Mouse (Mus musculus) cerebellum, postnatal 14 days (tissue): Measurements from ENCODE around the gene H2-Q1.
A peak's percentile ranks its signal among the peaks of the same experiment; 100 is the strongest.
"Not testable (repeated sequence)": the region's sequence is repeated elsewhere in the genome, so short reads cannot be mapped to it uniquely, and the experiment has no call there.

Experiments used
- DNase-seq, 2 experiments: peaks; one replicate each; pipeline ENCODE4 v3.0.0; 2021; ENCODE audit warnings: mixed read lengths in 2 of 2

Gene H2-Q1

DNA sequence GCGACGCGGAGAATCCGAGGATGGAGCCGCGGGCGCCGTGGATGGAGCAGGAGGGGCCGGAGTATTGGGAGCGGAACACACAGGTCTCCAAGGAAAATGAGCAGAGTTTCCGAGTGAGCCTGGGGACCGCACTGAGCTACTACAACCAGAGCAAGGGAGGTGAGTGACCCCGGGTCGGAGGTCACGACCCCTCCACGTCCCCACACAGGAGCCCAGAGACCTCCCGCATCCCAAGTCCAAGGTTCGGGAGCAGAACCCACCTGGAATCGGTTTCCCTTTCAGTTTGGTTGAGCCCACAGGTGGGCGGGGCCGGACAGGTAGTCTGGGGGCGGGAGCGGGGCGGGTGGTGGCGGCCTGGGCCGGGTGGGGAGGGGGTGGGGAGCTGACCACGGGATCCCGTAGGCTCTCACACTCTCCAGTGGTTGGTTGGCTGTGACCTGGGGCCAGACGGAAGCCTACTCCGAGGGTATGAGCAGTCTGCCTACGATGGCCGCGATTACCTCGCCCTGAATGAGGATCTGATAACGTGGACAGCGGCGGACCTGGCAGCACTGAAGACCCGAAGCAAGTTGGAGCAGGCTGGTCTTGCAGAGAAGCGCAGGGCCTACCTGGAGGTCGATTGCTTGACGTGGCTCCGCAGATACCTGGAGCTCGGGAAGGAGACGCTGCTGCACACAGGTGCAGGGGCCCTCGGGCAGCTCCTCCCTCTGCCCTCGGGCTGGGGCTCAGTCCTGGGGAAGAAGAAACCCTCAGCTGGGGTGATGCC is 22.7 kb downstream of the H2-Q1 start:
- DNase-seq, result peak in 1 of 2 experiments; percentile 12

DNA sequence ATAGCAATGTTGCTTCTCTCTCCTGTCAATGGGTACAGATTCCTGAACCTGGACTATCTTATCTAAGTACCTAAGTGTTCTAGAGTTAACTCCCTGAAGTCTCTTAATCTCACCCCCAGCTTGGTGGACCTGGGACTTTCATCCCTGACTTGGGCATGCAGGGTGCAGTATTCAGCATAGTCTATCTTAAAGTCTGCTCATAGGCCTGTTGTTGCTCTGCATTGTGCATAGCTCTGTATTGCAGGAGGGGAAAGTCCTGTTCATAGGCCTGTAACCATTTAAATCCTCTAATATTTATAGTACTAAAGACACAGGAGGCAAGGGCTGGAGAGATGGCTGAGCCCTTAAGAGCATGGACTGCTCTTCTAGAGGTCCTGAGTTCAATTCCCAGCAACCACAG is 27.5 kb downstream of the H2-Q1 start:
- DNase-seq, result not testable (repeated sequence)

DNA sequence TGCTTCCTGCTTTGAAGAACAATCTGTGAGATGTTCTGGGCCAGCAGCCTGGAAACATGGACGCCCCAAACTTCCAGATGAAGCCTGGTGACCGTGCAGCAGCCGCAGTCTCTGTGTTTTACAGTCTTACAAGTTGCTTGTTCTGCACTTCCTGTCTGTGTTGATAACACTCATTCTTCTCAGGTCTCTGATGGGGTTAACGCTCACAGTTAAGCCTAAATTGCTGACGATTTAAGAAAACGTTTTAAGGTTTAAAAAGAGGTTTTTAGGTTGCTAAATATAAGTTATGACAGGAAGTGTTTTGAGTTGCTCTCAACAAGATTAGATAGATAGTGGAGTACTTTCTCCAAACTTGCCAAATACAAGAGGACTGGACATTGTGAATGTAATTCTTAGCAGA is 33.1 kb downstream of the H2-Q1 start:
- DNase-seq, result not testable (repeated sequence)

DNA sequence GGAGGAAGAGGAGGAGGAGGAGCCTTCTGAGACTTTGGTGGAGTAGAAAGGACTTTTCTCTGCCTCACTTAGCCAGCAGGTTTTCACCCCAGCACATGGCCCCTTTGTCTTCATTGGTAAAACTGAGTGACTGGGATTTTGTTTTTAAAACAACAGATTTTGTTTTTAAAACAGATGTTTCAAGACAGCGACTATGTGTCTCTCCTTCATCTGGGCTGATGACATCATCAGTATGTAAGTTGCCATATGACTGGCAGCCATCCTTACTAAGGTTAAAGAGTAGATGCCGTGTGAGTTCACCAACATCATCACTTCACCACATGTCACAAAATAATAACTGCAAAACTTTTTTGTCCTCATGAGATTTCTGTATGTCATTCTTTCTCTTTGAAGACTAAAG is 33.9 kb downstream of the H2-Q1 start:
- no peak for DNase-seq

DNA sequence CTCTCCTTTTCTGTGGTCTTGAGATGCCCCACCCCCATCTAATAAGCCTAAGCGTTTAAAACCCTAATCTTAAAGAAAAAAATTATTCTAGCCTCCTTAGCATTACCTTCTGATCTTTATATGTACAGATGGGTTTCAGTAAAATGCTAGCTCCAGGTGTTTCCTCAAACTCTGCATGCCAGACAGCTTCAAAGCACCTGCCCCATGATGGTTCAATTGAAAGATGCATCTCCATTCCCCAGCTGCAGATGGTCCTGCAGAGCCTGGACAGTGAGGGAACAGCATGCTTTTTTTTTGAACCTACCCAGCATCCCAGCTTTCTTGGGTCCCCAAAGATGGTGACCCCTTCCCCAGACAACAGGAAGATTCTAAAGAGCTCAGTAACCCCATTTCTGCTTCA is 36.9 kb downstream of the H2-Q1 start:
- DNase-seq, result no peak

DNA sequence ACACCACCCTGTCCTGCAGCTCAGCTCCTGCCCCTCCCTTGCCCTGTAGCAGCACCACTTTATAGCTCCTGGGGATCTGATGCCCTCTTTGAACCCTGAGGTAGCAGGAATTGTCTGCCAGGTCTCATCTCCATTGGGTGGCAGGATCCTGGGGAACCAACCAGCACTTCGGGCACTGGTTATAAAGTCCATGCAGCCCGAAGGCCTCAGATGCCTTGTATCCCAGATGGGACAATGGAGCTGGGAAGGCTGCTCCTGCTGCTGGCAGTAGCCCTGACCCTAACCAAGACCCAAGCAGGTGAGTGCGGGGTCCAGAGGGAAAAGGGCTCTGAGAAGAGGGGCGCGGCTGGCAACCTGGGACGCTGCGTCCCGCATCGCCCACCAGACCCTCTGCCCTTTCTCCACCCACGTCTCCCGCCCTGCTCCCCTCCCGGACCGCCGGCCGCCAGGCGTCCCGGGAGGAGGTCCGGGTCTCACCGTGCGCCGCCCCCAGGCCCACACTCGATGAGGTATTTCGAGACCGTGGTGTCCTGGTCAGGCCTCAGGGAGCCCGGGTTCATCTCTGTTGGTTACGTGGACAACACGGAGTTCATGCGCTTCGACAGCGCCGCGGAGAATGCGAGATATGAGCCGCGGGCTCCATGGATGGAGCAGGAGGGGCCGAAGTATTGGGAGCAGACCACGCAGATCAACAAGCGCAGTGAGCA is 38.7 kb downstream of the H2-Q1 start:
- DNase-seq, result no peak

DNA sequence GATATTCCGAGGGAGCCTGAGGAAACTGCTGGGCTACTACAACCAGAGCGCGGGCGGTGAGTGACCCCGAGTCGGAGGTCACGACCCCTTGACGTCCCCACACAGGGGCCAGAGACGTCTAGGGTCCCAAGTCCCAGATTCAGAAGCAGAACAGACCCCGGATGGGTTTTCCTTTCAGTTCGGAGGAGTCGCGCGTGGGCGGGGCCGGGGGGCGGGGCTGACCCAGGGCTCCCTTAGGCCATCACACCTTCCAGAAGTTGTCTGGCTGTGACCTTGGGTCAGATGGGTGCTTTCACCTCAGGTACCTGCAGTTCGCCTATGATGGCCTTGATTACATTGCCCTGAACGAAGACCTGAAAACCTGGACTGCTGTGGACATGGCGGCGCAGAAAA is 39.3 kb downstream of the H2-Q1 start:
- DNase-seq, result no peak
